Mouse (Mus musculus) MEL (cell line): ENCODE results near the gene Habp4. TPM values are rescaled to one million over a fixed set of nuclear protein-coding genes. Genes with fewer than 3 reads are reported as not detected.

Experiments used
- DNase-seq: peaks from one replicate; pipeline ENCODE4 v3.0.0; 2011; ENCODE audit warnings: low read depth, low spot score
- H3K27ac ChIP-seq: 2 replicates; pipeline ENCODE4 v1.5.1; 2012; ENCODE audit warnings: low read depth, mild to moderate bottlenecking, control low read depth, low read length, moderate library complexity; ENCODE audit not compliant: control insufficient read depth
- H3K27me3 ChIP-seq, 2 experiments: fragments of 150-350 bp in 1 of 2; sonication (generic) in 1 of 2; 2 replicates each; pipeline ENCODE4 v1.6.1; 2012; ENCODE audit warnings: low read length in 2 of 2, mild to moderate bottlenecking in 2 of 2, improper control_type of control experiment in 1 of 2, moderate library complexity in 1 of 2; ENCODE audit not compliant: insufficient read depth in 2 of 2, control insufficient read depth in 1 of 2
- H3K36me3 ChIP-seq, 2 experiments: 2 replicates each; pipeline ENCODE4 v1.6.1; 2012 to 2014; ENCODE audit warnings: low read length in 2 of 2, improper control_type of control experiment in 1 of 2, inconsistent platforms in 1 of 2, mild to moderate bottlenecking in 1 of 2; ENCODE audit not compliant: insufficient read depth in 2 of 2, control insufficient read depth in 1 of 2
- H3K4me1 ChIP-seq, 2 experiments: fragments of 150-350 bp in 1 of 2; sonication (generic) in 1 of 2; 2 replicates each; pipeline ENCODE4 v1.6.1; 2012; ENCODE audit warnings: low read length in 2 of 2, improper control_type of control experiment in 1 of 2, mild to moderate bottlenecking in 1 of 2; ENCODE audit not compliant: insufficient read depth in 2 of 2, control insufficient read depth in 1 of 2
- H3K4me3 ChIP-seq, 2 experiments: fragments of 150-350 bp in 1 of 2; sonication (generic) in 1 of 2; 2 replicates each; pipeline ENCODE4 v1.5.1; 2012; ENCODE audit warnings: low read depth in 2 of 2, low read length in 2 of 2, mild to moderate bottlenecking in 2 of 2, moderate library complexity in 2 of 2, control low read depth in 1 of 2, improper control_type of control experiment in 1 of 2; ENCODE audit not compliant: control insufficient read depth in 1 of 2, insufficient read depth in 1 of 2
- H3K79me2 ChIP-seq: 2 replicates; pipeline ENCODE4 v1.6.1; 2012; ENCODE audit warnings: mild to moderate bottlenecking, low read length, moderate library complexity; ENCODE audit not compliant: control insufficient read depth, poor library complexity, insufficient read depth
- H3K9ac ChIP-seq: 2 replicates; pipeline ENCODE4 v1.6.1; 2012; ENCODE audit warnings: low read depth, mild to moderate bottlenecking, control low read depth, low read length, moderate library complexity; ENCODE audit not compliant: control insufficient read depth, poor library complexity, severe bottlenecking
- H3K9me3 ChIP-seq: fragments of 150-350 bp; sonication (generic); replicated peaks from 2 replicates; pipeline ENCODE4 v1.6.1; 2012; ENCODE audit warnings: mild to moderate bottlenecking, low read length, improper control_type of control experiment, moderate library complexity; ENCODE audit not compliant: insufficient read depth
- BHLHE40 ChIP-seq: IDR thresholded peaks from 2 replicates; pipeline ENCODE4 v1.6.1; 2012; ENCODE audit warnings: low read depth, mild to moderate bottlenecking, inconsistent platforms, low read length, improper control_type of control experiment, borderline replicate concordance
- CTCF ChIP-seq, 3 experiments: IDR thresholded peaks in 2 of 3; conservative IDR thresholded peaks in 1 of 3; 2 replicates each; pipeline ENCODE4 v1.5.1; 2011 to 2012; ENCODE audit warnings: low read length in 3 of 3, low read depth in 2 of 3, mild to moderate bottlenecking in 2 of 3, improper control_type of control experiment in 1 of 3, inconsistent platforms in 1 of 3, mixed read lengths in 1 of 3, moderate library complexity in 1 of 3; ENCODE audit not compliant: control insufficient read depth in 1 of 3, insufficient read depth in 1 of 3, poor library complexity in 1 of 3, severe bottlenecking in 1 of 3
- ELF1 ChIP-seq: IDR thresholded peaks from 2 replicates; pipeline ENCODE4 v1.6.1; 2014; ENCODE audit warnings: low read depth, mild to moderate bottlenecking, inconsistent platforms, low read length, improper control_type of control experiment, moderate library complexity
- JUND ChIP-seq: IDR thresholded peaks from 2 replicates; pipeline ENCODE4 v1.6.1; 2011; ENCODE audit warnings: low read depth, mild to moderate bottlenecking, improper control_type of control experiment, low read length
- KAT2A ChIP-seq: conservative IDR thresholded peaks from 2 replicates; pipeline ENCODE4 v1.6.1; 2012; ENCODE audit warnings: low read depth, low read length, improper control_type of control experiment, inconsistent platforms
- MAX ChIP-seq: IDR thresholded peaks from 2 replicates; pipeline ENCODE4 v1.6.1; 2011; ENCODE audit warnings: low read length, improper control_type of control experiment
- MXI1 ChIP-seq: IDR thresholded peaks from 2 replicates; pipeline ENCODE4 v1.6.1; 2011; ENCODE audit warnings: mild to moderate bottlenecking, low read depth, low read length, improper control_type of control experiment
- MYB ChIP-seq: IDR thresholded peaks from 2 replicates; pipeline ENCODE4 v1.6.1; 2011; ENCODE audit warnings: mild to moderate bottlenecking, low read depth, low read length, improper control_type of control experiment
- RAD21 ChIP-seq: IDR thresholded peaks from 2 replicates; pipeline ENCODE4 v1.6.1; 2011; ENCODE audit warnings: mild to moderate bottlenecking, low read depth, low read length, improper control_type of control experiment
- RCOR1 ChIP-seq: IDR thresholded peaks from 2 replicates; pipeline ENCODE4 v1.6.1; 2012; ENCODE audit warnings: low read depth, mild to moderate bottlenecking, inconsistent platforms, low read length, improper control_type of control experiment
- TAL1 ChIP-seq: IDR thresholded peaks from 2 replicates; pipeline ENCODE4 v1.6.1; 2012; ENCODE audit warnings: mild to moderate bottlenecking, inconsistent platforms, low read length, moderate library complexity, mixed read lengths
- TCF12 ChIP-seq: IDR thresholded peaks from 2 replicates; pipeline ENCODE4 v1.6.1; 2014; ENCODE audit warnings: low read depth, mild to moderate bottlenecking, inconsistent platforms, low read length, improper control_type of control experiment, moderate library complexity
- UBTF ChIP-seq: IDR thresholded peaks from 2 replicates; pipeline ENCODE4 v1.6.1; 2012; ENCODE audit warnings: low read depth, mild to moderate bottlenecking, inconsistent platforms, low read length, improper control_type of control experiment, moderate library complexity, borderline replicate concordance; ENCODE audit not compliant: insufficient read depth
- USF2 ChIP-seq, 2 experiments: IDR thresholded peaks; 2 replicates each; pipeline ENCODE4 v1.6.1; 2011 to 2012; ENCODE audit warnings: improper control_type of control experiment in 2 of 2, low read length in 2 of 2, borderline replicate concordance in 1 of 2, inconsistent platforms in 1 of 2, low read depth in 1 of 2, mild to moderate bottlenecking in 1 of 2; ENCODE audit not compliant: insufficient read depth in 1 of 2
- ZMIZ1 ChIP-seq: IDR thresholded peaks from 2 replicates; pipeline ENCODE4 v1.6.1; 2012; ENCODE audit warnings: low read depth, mild to moderate bottlenecking, inconsistent platforms, low read length, improper control_type of control experiment, moderate library complexity
- ZNF384 ChIP-seq: IDR thresholded peaks from 2 replicates; pipeline ENCODE4 v1.6.1; 2012; ENCODE audit warnings: low read depth, mild to moderate bottlenecking, inconsistent platforms, low read length, improper control_type of control experiment
- polyA plus RNA-seq, 2 experiments: library from polyadenylated mRNA; stranded (reverse) in 1 of 2; unstranded in 1 of 2; fragments of >175 nt in 1 of 2; fragments of >200 nt in 1 of 2; gene quantifications; 2 replicates each; pipeline versions ENCODE4 v1.2.1 to v1.2.4; 2012; ENCODE audit warnings: low replicate concordance in 2 of 2, low read depth in 1 of 2; ENCODE audit not compliant: insufficient read length in 2 of 2, insufficient read depth in 1 of 2, missing spikeins in 1 of 2
- total RNA-seq: library from RNA; depleted of rRNA; stranded (reverse); fragments of 300-350 nt; gene quantifications from 2 replicates; pipeline ENCODE4 v1.2.3, GENCODE M21; 2012

Gene Habp4
- total and polyA plus RNA-seq, 3 experiments: 4.4 to 19.8 TPM; not detected in 1

DNA sequence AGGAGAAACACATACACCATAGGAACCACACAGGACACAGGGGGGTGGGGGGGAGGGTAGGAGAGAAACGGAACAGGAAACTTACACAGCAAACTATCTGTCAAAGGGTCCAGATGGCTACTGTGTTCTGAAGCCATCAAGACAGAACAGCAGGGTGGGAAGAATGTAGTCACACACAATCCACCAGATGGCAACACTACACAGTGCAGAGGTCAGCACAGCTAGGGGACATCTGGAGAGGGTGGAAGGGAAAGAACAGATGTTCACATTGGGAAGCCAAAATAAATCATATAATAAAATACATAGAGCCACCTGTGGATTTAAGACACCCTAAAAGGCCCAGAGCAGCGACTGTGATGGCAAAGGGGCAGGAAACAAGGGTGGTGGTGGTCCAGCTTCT is 43.6 kb downstream of the Habp4 start:
- Histone ChIP-seq H3K79me2 (no peaks in the 10 kb centered on the region), H3K9me3 (no peaks in the 10 kb centered on the region), H3K27me3 (no peaks in the 10 kb centered on the region), H3K36me3 (peaks cover 0 to 9% of the 10 kb centered on the region in 2 experiments; a peak in 3 of 4 replicates), H3K27ac (no peak overlapping the region), H3K9ac (no peak overlapping the region), H3K4me1 (peaks cover 3 to 9% of the 10 kb centered on the region in 2 experiments), H3K4me3 (no peak overlapping the region)
- TF ChIP-seq KAT2A (no peak), CTCF (IDR thresholded peaks at IDR 0.05 in 2 of 3, conservative IDR thresholded peaks at IDR 0.05 in 1 of 3; ENCODE audit: control insufficient read depth in 1 of 3, insufficient read depth in 1 of 3, low read depth in 2 of 3, low read length in 3 of 3, poor library complexity in 1 of 3, severe bottlenecking in 1 of 3) (peak in 1 of 3 experiments; percentile 10; a peak in 1 of 6 replicates)
- DNase-seq: no peak

DNA sequence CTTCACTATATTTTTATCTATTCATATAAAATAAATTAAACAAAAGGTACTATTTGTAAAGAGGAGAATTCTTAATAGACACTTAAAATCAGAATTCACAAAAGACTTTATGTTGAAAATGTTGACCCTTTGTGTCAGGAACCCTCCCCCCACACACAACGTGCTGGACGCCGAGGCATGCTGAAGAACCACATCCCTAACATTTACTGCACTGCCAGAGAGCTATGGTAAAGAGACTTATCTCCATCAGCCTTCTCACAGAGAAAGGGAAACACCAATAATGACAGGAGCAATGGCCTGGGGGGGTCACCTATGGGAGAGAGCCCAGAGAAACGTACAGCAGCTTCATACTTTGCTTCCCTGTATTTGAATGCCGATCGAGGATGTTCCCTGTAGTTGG is 46.5 kb downstream of the Habp4 start:
- H3K27me3 ChIP-seq: no peaks in the 10 kb centered on the region
- H3K9ac ChIP-seq: no peak overlapping the region
- peaks cover 0 to 2% of the 10 kb centered on the region in 2 experiments; a peak in 2 of 4 replicates for H3K36me3 ChIP-seq
- 0 out of 4 replicates have a peak, but pooled peaks cover 0 to 2% of the 10 kb centered on the region in 2 experiments for H3K4me1 ChIP-seq
- H3K9me3 ChIP-seq: no peaks in the 10 kb centered on the region
- no peaks in the 10 kb centered on the region; the same call in 1 of the 2 replicates for H3K79me2 ChIP-seq
- no peak for DNase-seq
- no peak overlapping the region for H3K27ac ChIP-seq
- no peak overlapping the region for H3K4me3 ChIP-seq
- TF ChIP-seq ZNF384 (no peak), RAD21 (no peak), TAL1 (no peak), UBTF (no peak)
- TF ChIP-seq, all 39 proteins: peak for 0

DNA sequence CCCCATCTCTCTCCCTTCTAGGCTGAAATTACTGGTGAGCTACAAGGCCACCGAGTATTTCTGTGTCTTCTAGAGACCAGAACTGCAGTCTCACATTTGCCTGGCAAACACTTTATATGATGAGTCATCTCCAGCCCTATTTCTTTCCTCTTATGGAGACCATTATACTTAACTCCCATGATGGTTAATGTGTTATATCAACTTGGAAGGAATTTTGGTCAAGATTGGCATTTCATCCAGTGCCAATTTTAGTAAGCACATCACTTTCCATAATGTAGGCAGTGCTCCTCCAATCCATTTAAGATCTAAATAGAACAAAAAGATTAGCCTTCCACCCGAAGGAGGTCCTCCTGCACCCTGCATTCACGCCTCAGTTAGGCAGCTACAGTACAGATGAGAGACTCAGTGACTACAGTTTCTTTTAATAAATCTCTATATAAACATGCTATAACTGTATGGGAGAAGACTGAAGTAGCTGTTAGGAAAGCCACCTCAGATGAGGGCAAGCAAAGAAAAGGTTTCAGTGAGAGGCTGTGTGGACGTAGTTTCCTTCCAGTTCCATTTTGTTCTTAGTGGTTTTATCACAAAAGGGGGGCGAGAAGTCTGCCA is 50.5 kb downstream of the Habp4 start:
- no peaks in the 10 kb centered on the region; the same call in 1 of the 2 replicates for H3K79me2 ChIP-seq
- H3K4me3 ChIP-seq: no peak overlapping the region
- no peaks in the 10 kb centered on the region for H3K9me3 ChIP-seq
- no peak for TF ChIP-seq MXI1
- peak; percentile 23 for DNase-seq
- 0 out of 4 replicates have a peak, but pooled peaks cover 0 to 2% of the 10 kb centered on the region in 2 experiments for H3K4me1 ChIP-seq
- peaks cover 2 to 6% of the 10 kb centered on the region in 2 experiments; a peak in 3 of 4 replicates for H3K36me3 ChIP-seq
- H3K27ac ChIP-seq: no peak overlapping the region
- no peak overlapping the region for H3K9ac ChIP-seq
- H3K27me3 ChIP-seq: no peaks in the 10 kb centered on the region

DNA sequence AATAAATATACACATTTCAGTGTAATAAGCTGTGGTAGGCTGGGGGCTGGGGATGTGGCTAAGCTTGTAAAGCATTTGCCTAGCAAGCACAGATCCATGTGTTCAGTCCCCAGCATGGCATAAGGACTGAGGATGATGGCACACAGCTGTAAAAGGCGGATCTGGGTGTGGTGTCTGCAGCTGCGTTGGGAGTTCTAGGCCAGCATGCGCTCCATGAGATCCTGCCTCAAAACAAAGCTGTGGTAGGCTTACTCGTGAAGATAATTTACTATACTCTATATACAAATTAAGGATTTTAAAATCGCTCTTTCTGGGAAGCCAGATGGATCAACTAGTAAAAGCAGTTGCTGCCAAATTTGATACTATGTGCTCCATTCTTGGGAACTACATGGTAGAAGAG is 53.3 kb downstream of the Habp4 start:
- peaks cover 2 to 6% of the 10 kb centered on the region in 2 experiments; a peak in 3 of 4 replicates for H3K36me3 ChIP-seq
- no peaks in the 10 kb centered on the region; the same call in 1 of the 2 replicates for H3K79me2 ChIP-seq
- no peak overlapping the region for H3K4me3 ChIP-seq
- no peaks in the 10 kb centered on the region for H3K27me3 ChIP-seq
- H3K9ac ChIP-seq: no peak overlapping the region
- H3K9me3 ChIP-seq: no peaks in the 10 kb centered on the region
- no peak for DNase-seq
- H3K4me1 ChIP-seq: 0 out of 4 replicates have a peak, but pooled peaks cover 0 to 2% of the 10 kb centered on the region in 2 experiments
- no peak overlapping the region for H3K27ac ChIP-seq
- TF ChIP-seq MYB (no peak), ELF1 (no peak), BHLHE40 (no peak), KAT2A (no peak), USF2 (IDR thresholded peaks at IDR 0.05; ENCODE audit: borderline replicate concordance in 1 of 2, insufficient read depth in 1 of 2, low read depth in 1 of 2, low read length in 2 of 2) (no peak), MAX (no peak), TCF12 (no peak), JUND (no peak), ZMIZ1 (no peak), RCOR1 (no peak)
